Mouse (Mus musculus) liver, embryonic 14.5 days (tissue): ENCODE data around the gene Phb2. TPM values are rescaled to one million over a fixed set of nuclear protein-coding genes. Genes with fewer than 3 reads are reported as not detected.

Experiments used
- ATAC-seq: fragments of 200-750 bp; cut with Nextera tagmentation; 2 replicates; pipeline ENCODE4 v1.8.0; 2017; ENCODE audit warnings: moderate number of reproducible peaks, mild to moderate bottlenecking, moderate library complexity; ENCODE audit not compliant: insufficient read depth
- DNase-seq, 3 experiments: peaks; one replicate each; pipeline ENCODE4 v3.0.0-alpha.2; 2012 to 2013; ENCODE audit warnings: low read depth in 3 of 3, low spot score in 3 of 3
- H3K27ac ChIP-seq: fragments of 300-500 bp; sonication (generic); 2 replicates; pipeline ENCODE4 v1.5.1; 2014; ENCODE audit warnings: moderate library complexity, mild to moderate bottlenecking, control low read depth, inconsistent platforms
- H3K27me3 ChIP-seq: fragments of 300-500 bp; sonication (generic); 2 replicates; pipeline ENCODE4 v1.6.1; 2014; ENCODE audit warnings: mild to moderate bottlenecking, low read length, moderate library complexity; ENCODE audit not compliant: control insufficient read depth, insufficient read depth
- H3K36me3 ChIP-seq: fragments of 300-500 bp; sonication (generic); replicated peaks from 2 replicates; pipeline ENCODE4 v1.6.1; 2014; ENCODE audit warnings: low read depth; ENCODE audit not compliant: control insufficient read depth, insufficient read depth
- H3K4me1 ChIP-seq, 2 experiments: fragments of 200-500 bp in 1 of 2; fragments of 300-500 bp in 1 of 2; sonication (generic) in 1 of 2; replicated peaks; 2 replicates each; pipeline ENCODE4 v1.6.1; 2012 to 2014; ENCODE audit warnings: antibody characterized with exemption in 1 of 2, inconsistent platforms in 1 of 2, low read length in 1 of 2; ENCODE audit not compliant: control insufficient read depth in 2 of 2, insufficient read depth in 2 of 2
- H3K4me2 ChIP-seq: fragments of 300-500 bp; sonication (generic); 2 replicates; pipeline ENCODE4 v1.6.1; 2014; ENCODE audit warnings: low read depth, mild to moderate bottlenecking, control low read depth, moderate library complexity
- H3K4me3 ChIP-seq, 2 experiments: fragments of 200-500 bp in 1 of 2; fragments of 300-500 bp in 1 of 2; sonication (generic) in 1 of 2; 2 replicates each; pipeline ENCODE4 v1.5.1; 2012 to 2014; ENCODE audit warnings: low read depth in 2 of 2, low read length in 2 of 2, mild to moderate bottlenecking in 2 of 2, control low read depth in 1 of 2, inconsistent platforms in 1 of 2, moderate library complexity in 1 of 2; ENCODE audit not compliant: insufficient read depth in 1 of 2
- H3K9ac ChIP-seq: fragments of 300-500 bp; sonication (generic); replicated peaks from 2 replicates; pipeline ENCODE4 v1.6.1; 2014; ENCODE audit warnings: mild to moderate bottlenecking, control low read depth, moderate library complexity
- H3K9me3 ChIP-seq: fragments of 300-500 bp; sonication (generic); 2 replicates; pipeline ENCODE4 v1.6.1; 2016; ENCODE audit warnings: low read length, mixed read lengths; ENCODE audit not compliant: control insufficient read depth
- CTCF ChIP-seq: IDR thresholded peaks from 2 replicates; pipeline ENCODE4 v1.5.1; 2016; ENCODE audit warnings: antibody characterized with exemption, low read depth, control low read depth
- EP300 ChIP-seq: IDR thresholded peaks from 2 replicates; pipeline ENCODE4 v1.6.1; 2016; ENCODE audit warnings: antibody characterized with exemption, low read depth
- WGBS: fragments of 180-500 bp; shearing (Covaris S2); extraction: QIAGEN DNeasy Blood & Tissue Kit; methylation state at CpG from one replicate; pipeline ENCODE4 v1.1.7; 2014; ENCODE audit not compliant: insufficient replicate concordance; 5-methylcytosine and 5-hydroxymethylcytosine counted together
- polyA plus RNA-seq, 2 experiments: library from polyadenylated mRNA; depleted of rRNA in 1 of 2; stranded (reverse) in 1 of 2; unstranded in 1 of 2; fragments of >200 nt; fragmentation: Nextera tagmentation in 1 of 2; extraction: Ambion mirVana in 1 of 2; gene quantifications; 2 replicates each; pipeline versions ENCODE4 v1.2.1 to v1.2.3; 2012 to 2014

Phb2 gene
- polyA plus RNA-seq, 2 experiments, result 124 to 210 TPM

- no peak for TF ChIP-seq EP300
- no peak for TF ChIP-seq CTCF
- H3K4me2 ChIP-seq, result no peak overlapping the region
- H3K36me3 ChIP-seq, result peaks cover 2% of the 10 kb centered on the region; the same call in 1 of the 2 replicates
- DNase-seq (no peak), ATAC-seq (no peak)
- no peak overlapping the region for H3K9ac ChIP-seq
- WGBS, result 86% methylated on average over 3 of the region's 3 CpGs
- H3K27ac ChIP-seq, result no peak overlapping the region
- H3K9me3 ChIP-seq, result no peaks in the 10 kb centered on the region
- H3K4me1 ChIP-seq, result peaks cover 25 to 40% of the 10 kb centered on the region in 2 experiments
- H3K27me3 ChIP-seq, result no peaks in the 10 kb centered on the region
- no peak overlapping the region for H3K4me3 ChIP-seq
These were observed 23.1 kb upstream of the Phb2 start for GRCm38 (mm10) chr6:124689011-124689410.

- Histone ChIP-seq H3K4me3 (no peak overlapping the region), H3K9ac (no peak overlapping the region), H3K27ac (no peak overlapping the region), H3K4me2 (no peak overlapping the region), H3K27me3 (no peaks in the 10 kb centered on the region), H3K4me1 (peaks cover 10 to 27% of the 10 kb centered on the region in 2 experiments), H3K36me3 (peaks cover 2% of the 10 kb centered on the region; the same call in 1 of the 2 replicates), H3K9me3 (no peaks in the 10 kb centered on the region)
- 79% methylated on average over 3 of the region's 3 CpGs for WGBS
- no peak for DNase-seq
- ATAC-seq, result no peak
- TF ChIP-seq EP300 (no peak), CTCF (no peak)
These were observed 21.6 kb upstream of the Phb2 start for GRCm38 (mm10) chr6:124690517-124690916.

- no peak overlapping the region for H3K4me2 ChIP-seq
- no peaks in the 10 kb centered on the region for H3K27me3 ChIP-seq
- no peak overlapping the region for H3K9ac ChIP-seq
- H3K4me1 ChIP-seq, result peaks cover 0 to 11% of the 10 kb centered on the region in 2 experiments; a peak in 2 of 4 replicates
- no peaks in the 10 kb centered on the region for H3K9me3 ChIP-seq
- no peak overlapping the region for H3K27ac ChIP-seq
- DNase-seq, result no peak
- no peak overlapping the region for H3K4me3 ChIP-seq
- TF ChIP-seq EP300 (no peak), CTCF (no peak)
- H3K36me3 ChIP-seq, result peaks cover 9% of the 10 kb centered on the region
- 78% methylated on average over 15 of the region's 15 CpGs for WGBS
- ATAC-seq, result no peak
These were observed 18.7 kb upstream of the Phb2 start for GRCm38 (mm10) chr6:124693243-124693981.

GRCm38 (mm10) chr6:124694166-124694955 is 17.8 kb upstream of the Phb2 start:
- no peaks in the 10 kb centered on the region for H3K9me3 ChIP-seq
- peaks cover 17% of the 10 kb centered on the region for H3K36me3 ChIP-seq
- H3K9ac ChIP-seq, result no peak overlapping the region
- peaks cover 0 to 11% of the 10 kb centered on the region in 2 experiments; a peak in 2 of 4 replicates for H3K4me1 ChIP-seq
- no peak for DNase-seq
- H3K27ac ChIP-seq, result no peak overlapping the region
- H3K4me3 ChIP-seq, result no peak overlapping the region
- no peak for TF ChIP-seq CTCF
- TF ChIP-seq EP300, result no peak
- no peak overlapping the region for H3K4me2 ChIP-seq
- H3K27me3 ChIP-seq, result no peaks in the 10 kb centered on the region
- WGBS, result 76% methylated on average over 15 of the region's 15 CpGs
- ATAC-seq, result no peak
